Mouse (Mus musculus) bone marrow, adult 2 months (tissue): ENCODE data around the gene Snx9. TPM values are rescaled to one million over a fixed set of nuclear protein-coding genes. Genes with fewer than 3 reads are reported as not detected.

Experiments used
- H3K27ac ChIP-seq: fragments of 200-500 bp; 2 replicates; pipeline ENCODE4 v1.5.1; 2012; ENCODE audit warnings: low read depth, mild to moderate bottlenecking, control low read depth, inconsistent platforms, low read length; ENCODE audit not compliant: control insufficient read depth, poor library complexity, insufficient read depth
- H3K4me1 ChIP-seq: fragments of 200-500 bp; 2 replicates; pipeline ENCODE4 v1.6.1; 2011; ENCODE audit warnings: low read length; ENCODE audit not compliant: control insufficient read depth, insufficient read depth
- H3K4me3 ChIP-seq: fragments of 200-500 bp; replicated peaks from 2 replicates; pipeline ENCODE3; 2011; ENCODE audit warnings: mild to moderate bottlenecking, low read depth, low read length, control low read depth; ENCODE audit not compliant: control insufficient read depth
- CTCF ChIP-seq: fragments of 200-500 bp; IDR thresholded peaks from 2 replicates; pipeline ENCODE4 v1.5.1; 2011; ENCODE audit warnings: low read length, control low read depth; ENCODE audit not compliant: control insufficient read depth, insufficient read depth
- POLR2A ChIP-seq: fragments of 200-500 bp; IDR thresholded peaks from 2 replicates; pipeline ENCODE4 v1.6.1; 2011; ENCODE audit warnings: low read depth, mild to moderate bottlenecking, control low read depth, low read length, borderline replicate concordance; ENCODE audit not compliant: control insufficient read depth
- WGBS: fragments of 180-500 bp; shearing (Covaris S2); methylation state at CpG from one replicate; pipeline ENCODE4 v1.1.7; 2018; 5-methylcytosine and 5-hydroxymethylcytosine counted together
- polyA plus RNA-seq: library from polyadenylated mRNA; stranded (reverse); fragments of >200 nt; gene quantifications from 2 replicates; pipeline ENCODE4 v1.2.4, GENCODE M21; 2011; ENCODE audit warnings: low replicate concordance; ENCODE audit not compliant: missing spikeins, insufficient read depth, insufficient read length

Snx9 gene
- polyA plus RNA-seq, 1 experiment = 16.6 TPM

DNA sequence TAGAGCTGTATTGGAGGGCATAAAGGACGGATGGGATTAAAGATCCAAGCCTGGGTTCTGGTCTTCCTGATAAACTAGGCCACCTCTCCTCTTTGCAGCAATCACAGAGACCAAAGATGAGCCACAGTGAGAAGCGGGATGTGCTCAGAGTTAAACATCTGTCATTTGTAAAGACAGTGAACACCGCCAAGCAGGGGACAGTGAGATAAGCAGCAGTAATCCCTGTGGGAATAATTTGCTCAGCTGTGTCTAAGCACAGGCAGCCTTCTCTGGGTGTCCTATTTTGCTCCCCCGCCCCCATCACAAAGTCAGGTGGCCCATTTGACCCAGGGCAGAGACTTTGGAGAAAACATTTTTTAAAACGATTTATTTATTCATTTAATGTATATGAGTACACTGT, 125.6 kb downstream of the Snx9 start:
- 80% methylated on average over 5 of the region's 5 CpGs for WGBS
- H3K4me3 ChIP-seq = no peak overlapping the region
- no peak for TF ChIP-seq POLR2A
- TF ChIP-seq CTCF = no peak

DNA sequence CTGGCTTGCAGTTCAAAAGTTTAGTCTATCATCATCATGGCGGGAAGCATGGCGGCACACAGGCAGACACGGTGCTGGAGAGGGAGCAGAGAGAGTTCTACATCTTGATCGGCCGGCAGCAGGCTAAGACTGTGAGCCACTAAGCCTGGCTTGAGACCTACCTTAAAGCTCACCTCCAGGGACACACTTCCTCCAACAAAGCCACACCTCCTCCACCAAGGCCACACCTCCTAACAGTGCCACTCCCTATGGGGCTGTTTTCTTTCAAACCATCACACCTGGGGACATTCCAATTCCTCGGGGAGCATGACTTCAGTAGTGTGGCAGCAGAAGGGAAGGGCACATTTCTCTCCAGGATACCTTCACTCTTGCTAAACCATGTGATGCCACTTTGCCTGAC, 127.4 kb downstream of the Snx9 start:
- WGBS = 84% methylated on average over 6 of the region's 6 CpGs
- Histone ChIP-seq H3K4me3 (no peak overlapping the region), H3K27ac (no peak overlapping the region), H3K4me1 (no peaks in the 10 kb centered on the region)
- TF ChIP-seq CTCF = no peak
- no peak for TF ChIP-seq POLR2A

More for the DNA sequence above, 125.6 kb downstream of the Snx9 start:
- no peaks in the 10 kb centered on the region for H3K4me1 ChIP-seq
- H3K27ac ChIP-seq = no peak overlapping the region

DNA sequence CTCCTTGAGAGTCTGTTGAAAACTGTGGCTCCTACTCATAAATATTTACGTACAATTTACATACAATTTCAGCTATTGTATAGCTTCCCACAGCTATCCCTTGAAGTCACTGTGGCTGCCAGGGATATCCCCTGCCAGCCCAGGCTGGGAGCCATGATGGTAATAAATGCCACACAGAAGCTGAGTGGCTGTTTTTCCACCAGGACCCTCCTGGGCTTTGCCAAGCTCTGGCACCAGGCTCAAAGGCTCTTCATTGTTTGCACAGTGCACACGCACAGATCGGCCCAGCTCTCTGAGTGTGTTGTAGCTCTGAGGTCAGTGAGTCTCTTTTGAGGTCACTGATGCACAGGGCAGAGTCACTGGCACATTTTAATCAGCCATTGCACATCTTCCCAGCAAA, 128.1 kb downstream of the Snx9 start:
- Histone ChIP-seq H3K27ac (no peak overlapping the region), H3K4me1 (no peaks in the 10 kb centered on the region), H3K4me3 (no peak overlapping the region)
- 84% methylated on average over 3 of the region's 3 CpGs for WGBS
- TF ChIP-seq POLR2A (no peak), CTCF (no peak)

DNA sequence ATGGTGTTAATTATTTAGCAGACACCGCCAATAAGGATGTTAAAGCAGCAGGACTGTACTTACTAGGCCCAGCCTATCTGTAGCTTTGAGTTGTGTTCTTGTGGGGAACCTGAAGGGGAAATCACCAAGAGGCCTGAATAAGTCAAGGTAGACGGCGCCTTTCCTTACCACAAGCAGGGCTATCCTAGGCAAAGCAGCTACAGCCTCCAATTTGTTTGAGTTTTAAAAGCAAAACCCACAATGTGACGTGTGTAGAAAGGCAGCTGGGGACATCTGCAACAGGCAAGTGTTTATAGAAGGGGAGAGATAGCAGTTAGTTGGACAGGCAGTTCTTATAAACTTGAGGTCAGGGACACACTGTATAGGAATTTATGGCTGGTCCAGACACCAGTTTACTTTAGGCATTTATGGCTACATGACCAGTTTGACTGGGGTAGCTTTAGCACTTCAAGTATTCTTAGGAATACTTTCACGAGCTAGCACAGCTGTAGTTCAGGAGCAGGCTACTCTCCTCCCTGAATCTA, 129.2 kb downstream of the Snx9 start:
- 79% methylated on average over 5 of the region's 5 CpGs for whole genome bisulfite sequencing
- no peak overlapping the region for H3K27ac ChIP-seq
- TF ChIP-seq POLR2A (no peak), CTCF (no peak)
- H3K4me3 ChIP-seq = no peak overlapping the region
- H3K4me1 ChIP-seq = no peaks in the 10 kb centered on the region

DNA sequence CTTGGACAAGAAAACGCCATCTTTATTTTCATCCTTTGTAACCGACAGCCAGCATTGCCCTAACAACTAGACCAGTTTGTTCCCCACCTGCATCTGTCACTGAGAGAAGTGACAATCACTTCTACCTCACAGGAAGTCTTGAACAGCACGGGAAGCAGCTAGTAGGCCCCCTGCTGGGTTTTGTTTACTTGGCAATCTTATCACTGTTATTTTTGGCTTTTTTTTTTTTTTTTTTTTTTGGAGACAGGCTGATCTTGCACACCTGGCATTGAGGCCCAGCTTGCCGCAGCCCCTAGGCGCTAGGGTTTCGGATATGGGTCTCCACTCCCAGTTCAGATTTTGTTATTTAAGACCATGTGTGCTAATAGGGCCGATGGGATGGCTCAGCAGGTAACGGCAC, 132.4 kb downstream of the Snx9 start:
- Histone ChIP-seq H3K4me3 (no peak overlapping the region), H3K27ac (no peak overlapping the region), H3K4me1 (peaks cover 3% of the 10 kb centered on the region)
- no peak for TF ChIP-seq POLR2A
- TF ChIP-seq CTCF = no peak
- 71% methylated on average over 8 of the region's 8 CpGs for WGBS

DNA sequence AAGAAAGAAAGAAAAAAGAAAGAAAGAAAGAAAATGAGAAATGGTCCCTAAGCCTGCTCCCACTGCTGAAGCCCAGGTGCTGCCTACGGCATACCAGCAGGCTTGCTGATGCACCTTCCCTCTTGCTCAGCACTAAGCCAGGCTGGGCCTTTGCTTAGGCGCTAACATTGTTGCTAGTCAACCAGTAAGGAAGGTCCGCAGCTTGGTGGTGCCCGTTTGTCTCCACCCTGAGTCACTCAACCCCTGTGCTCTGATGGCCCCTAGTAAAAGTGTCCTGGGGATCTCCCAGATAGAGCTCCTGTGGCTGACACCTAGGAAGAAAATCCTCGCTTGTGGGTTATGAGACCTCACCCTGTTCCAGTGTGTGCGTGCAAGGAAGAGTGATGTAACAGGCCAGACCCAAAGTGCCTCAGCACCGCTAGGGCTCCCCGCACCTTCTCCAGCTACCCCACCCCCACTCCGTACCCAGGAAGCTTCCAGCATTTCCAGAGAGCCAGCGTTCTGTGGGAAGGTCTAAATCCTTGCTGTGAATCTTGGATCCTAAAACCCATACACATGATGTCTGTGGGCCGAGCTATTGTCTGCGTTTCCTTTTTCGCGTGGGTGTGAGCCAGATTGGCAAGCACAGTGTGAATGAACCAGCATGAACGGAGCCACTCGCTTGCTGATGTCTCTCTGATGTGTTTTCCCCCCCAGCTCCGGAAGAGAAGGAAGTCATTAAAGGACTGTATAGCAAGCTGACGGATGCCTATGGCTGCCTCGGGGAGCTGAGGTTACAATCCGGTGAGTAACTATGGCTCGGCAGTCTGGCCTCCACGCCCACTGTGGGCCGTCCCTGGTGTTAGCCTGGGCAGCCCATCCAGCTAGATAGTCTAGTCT, 134.2 kb downstream of the Snx9 start:
- TF ChIP-seq POLR2A = no peak
- H3K4me1 ChIP-seq = peaks cover 3% of the 10 kb centered on the region
- H3K27ac ChIP-seq = peak overlapping the region; percentile 51
- H3K4me3 ChIP-seq = peak overlapping the region; percentile 51
- 8% methylated on average over 23 of the region's 23 CpGs for WGBS

DNA sequence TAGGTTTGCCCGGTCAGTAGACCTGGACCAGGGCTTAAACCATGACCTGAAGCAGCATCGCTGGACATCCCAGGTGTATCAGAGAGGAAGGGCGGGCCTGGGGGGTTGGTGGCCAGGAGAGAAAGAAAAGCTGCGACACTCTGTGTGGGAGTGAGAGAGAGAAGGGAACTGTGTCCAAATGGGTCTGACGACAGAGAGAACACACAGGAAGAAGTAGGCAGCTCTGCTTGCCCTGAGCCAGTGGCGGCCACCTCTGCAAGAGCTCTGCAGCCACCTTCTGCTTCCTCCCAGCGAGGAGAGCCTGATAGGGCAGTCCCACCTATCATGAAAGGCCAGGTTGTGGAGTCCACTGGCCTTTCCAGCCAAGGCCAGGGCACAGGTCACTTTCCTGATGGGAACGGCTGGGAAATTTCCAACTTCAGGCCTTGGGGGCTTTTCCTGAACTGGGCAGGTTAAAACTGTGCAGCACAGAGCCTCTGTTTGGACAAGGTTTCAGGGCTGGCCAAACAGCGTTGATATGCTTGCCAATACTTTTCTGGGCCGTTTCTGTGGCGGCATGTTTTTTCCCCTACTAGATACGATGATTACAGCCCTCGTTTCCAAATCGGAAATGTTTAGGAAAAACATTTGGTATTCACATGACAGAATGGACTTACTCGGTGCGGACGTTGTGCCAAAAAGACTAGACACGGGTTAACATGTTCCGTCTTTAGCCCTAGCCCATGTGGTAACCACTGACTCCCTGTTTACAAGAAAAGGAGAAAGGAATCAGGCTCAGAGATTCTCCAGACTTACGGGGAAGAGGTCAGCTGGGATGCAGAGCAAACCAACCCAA, 135.3 kb downstream of the Snx9 start:
- H3K4me3 ChIP-seq = peak overlapping the region; percentile 51

DNA sequence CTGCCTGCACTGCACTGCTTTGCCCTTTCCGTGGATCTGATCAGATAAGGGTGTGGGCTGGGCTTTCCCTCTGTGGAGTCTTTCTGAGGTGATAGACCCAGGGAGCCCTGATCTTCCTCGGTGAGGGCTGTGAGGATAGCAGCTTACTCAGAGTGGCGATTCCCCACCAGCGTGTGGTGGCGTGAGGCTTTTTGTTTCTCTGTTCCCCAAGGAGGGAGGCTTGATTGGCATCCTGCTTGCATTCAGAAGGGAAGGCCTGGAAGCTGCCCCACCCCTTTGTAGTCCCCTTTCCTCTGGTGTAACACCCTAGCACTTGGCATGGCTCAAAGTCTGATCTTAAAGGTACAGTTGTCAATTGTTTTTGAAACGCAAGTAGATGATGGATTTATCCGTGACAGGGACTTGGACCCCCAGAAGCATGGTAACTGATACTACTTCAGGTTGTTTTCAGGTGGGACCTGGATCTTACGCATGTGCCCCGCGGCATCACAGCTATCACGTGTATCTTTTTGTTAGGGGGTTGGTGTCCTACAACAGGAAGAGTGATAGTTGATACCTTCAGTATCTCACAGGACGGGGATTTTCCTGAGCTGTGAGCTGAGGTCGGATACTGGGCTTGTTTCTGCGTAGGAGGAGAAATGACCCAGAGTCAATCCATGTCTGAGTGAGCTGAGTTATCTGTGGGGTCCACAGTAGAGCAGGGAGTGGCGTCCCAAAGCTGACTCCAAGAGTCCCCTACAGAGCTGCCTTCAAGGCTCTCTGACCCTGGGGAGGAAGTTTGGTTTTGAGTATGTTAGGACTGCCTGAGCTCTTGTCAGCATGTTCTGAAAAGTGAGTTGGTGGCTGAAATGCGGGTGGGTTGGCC, 136.2 kb downstream of the Snx9 start:
- 61% methylated on average over 16 of the region's 16 CpGs for WGBS
- Histone ChIP-seq H3K4me3 (no peak overlapping the region), H3K27ac (no peak overlapping the region; the same call in 1 of the 2 replicates), H3K4me1 (peaks cover 3% of the 10 kb centered on the region)
- TF ChIP-seq CTCF = no peak
- no peak for TF ChIP-seq POLR2A

More for the DNA sequence above, 135.3 kb downstream of the Snx9 start:
- no peak for TF ChIP-seq POLR2A
- no peak for TF ChIP-seq CTCF
- Histone ChIP-seq H3K4me1 (peaks cover 3% of the 10 kb centered on the region), H3K27ac (peak overlapping the region; percentile 51)
- WGBS = 56% methylated on average over 20 of the region's 20 CpGs
